Mouse (Mus musculus) E14TG2a.4 (cell line): Measurements from ENCODE around the gene Tacc2.
A peak's percentile ranks its signal among the peaks of the same experiment; 100 is the strongest.

Experiments used
- H3K27me3 ChIP-seq: 2 replicates; pipeline ENCODE4 v1.6.1; 2014; ENCODE audit warnings: low read length, control low read depth; ENCODE audit not compliant: insufficient read depth
- H3K36me3 ChIP-seq: 2 replicates; pipeline ENCODE4 v1.6.1; 2014; ENCODE audit warnings: low read length, control low read depth; ENCODE audit not compliant: insufficient read depth
- H3K4me1 ChIP-seq: replicated peaks from 2 replicates; pipeline ENCODE4 v1.6.1; 2014; ENCODE audit warnings: low read depth, low read length, control low read depth
- H3K4me3 ChIP-seq: replicated peaks from 2 replicates; pipeline ENCODE4 v1.5.1; 2014; ENCODE audit warnings: mild to moderate bottlenecking, low read length
- H3K9me3 ChIP-seq: 2 replicates; pipeline ENCODE4 v1.6.1; 2014; ENCODE audit warnings: low read length, control low read depth
- CTCF ChIP-seq: conservative IDR thresholded peaks from 2 replicates; pipeline ENCODE4 v1.5.1; 2014; ENCODE audit warnings: low read length
- NANOG ChIP-seq: IDR thresholded peaks from 2 replicates; pipeline ENCODE4 v1.6.1; 2014; ENCODE audit warnings: borderline replicate concordance, low read length, mixed read lengths
- POU5F1 ChIP-seq: IDR thresholded peaks from 2 replicates; pipeline ENCODE4 v1.6.1; 2014; ENCODE audit warnings: low read length, borderline replicate concordance

Gene Tacc2

DNA sequence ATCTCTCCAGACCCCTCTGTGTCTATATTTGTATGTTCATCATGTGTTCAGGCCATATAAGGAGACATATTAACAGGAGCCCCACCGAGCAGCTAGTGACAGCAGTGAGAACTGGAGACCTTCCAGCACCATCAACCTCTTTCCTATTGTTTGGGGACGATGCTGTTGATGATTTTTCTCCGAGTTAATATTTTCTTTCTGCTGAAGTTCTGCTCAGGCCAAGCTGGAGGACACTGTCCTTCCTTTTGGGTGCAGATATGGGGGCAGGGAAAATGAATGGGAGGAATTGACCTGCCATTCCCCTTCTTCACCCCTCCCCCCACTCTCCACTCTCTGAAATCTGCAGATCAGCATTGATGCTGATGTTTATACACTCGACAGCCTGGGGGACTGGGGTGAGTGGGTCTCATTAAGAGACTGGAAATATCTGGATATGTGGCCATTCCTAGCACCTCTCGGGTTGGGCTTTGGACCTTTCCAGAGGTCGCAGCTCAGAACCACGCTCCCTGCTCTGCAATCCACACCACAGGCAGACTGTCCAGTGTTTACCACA, 91.6 kb downstream of the Tacc2 start:
- Histone ChIP-seq H3K9me3 (peaks cover 13% of the 10 kb centered on the region; the same call in 1 of the 2 replicates), H3K27me3 (no peaks in the 10 kb centered on the region), H3K36me3 (peaks cover 60% of the 10 kb centered on the region), H3K4me3 (no peak overlapping the region), H3K4me1 (peaks cover 57% of the 10 kb centered on the region)
- TF ChIP-seq CTCF (no peak), NANOG (no peak), POU5F1 (no peak)

DNA sequence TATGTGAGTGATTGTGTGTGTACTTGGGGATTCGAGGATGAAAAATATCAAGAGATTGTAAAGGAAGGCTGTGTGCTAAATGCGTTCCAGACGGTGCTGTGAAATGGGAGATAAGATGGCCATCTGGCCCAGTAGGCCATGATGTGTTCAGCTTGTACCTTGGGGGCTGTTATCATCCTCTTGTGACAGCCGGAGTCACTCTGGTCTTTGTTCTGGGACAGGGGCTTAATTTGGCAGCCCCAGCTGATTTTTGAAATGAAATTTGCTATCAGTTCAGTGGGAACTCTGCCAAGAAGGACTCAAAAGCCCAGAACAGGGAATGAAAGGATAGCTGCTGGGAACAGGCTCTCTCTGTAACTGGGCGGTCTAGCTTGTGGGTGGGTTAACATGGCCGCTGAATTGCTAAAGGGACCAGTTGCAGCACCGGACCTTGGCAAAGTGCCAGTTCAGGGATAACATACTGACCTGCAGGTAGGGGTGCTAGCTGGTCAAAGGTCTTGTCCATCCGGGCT, 92.2 kb downstream of the Tacc2 start:
- Histone ChIP-seq H3K4me3 (no peak overlapping the region), H3K4me1 (peaks cover 57% of the 10 kb centered on the region), H3K9me3 (peaks cover 11% of the 10 kb centered on the region; the same call in 1 of the 2 replicates), H3K27me3 (no peaks in the 10 kb centered on the region), H3K36me3 (peaks cover 53% of the 10 kb centered on the region)
- TF ChIP-seq CTCF: no peak
- TF ChIP-seq NANOG: no peak
- TF ChIP-seq POU5F1: no peak

DNA sequence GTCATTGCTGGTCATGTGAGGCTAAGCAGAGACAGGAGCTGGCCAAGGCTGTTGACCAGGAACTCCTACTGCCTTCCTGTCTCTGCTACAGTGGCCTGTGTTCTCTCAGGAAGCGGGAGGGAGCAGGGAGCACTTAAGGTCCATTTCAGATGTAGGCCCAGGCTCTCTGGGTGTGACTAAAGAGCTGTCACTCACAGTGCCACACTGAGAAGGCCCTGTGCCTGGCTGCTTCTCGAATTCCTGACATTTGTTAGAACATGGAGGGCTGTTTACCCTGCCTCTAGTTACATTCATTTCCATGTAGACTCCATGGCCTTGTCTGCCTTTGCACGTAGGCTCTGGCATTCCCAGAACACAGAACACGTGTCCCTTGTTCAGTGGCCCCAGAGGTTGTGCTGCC, 93.1 kb downstream of the Tacc2 start:
- no peaks in the 10 kb centered on the region for H3K27me3 ChIP-seq
- H3K4me1 ChIP-seq: peaks cover 61% of the 10 kb centered on the region
- no peak for TF ChIP-seq NANOG
- TF ChIP-seq CTCF: no peak
- no peak for TF ChIP-seq POU5F1
- H3K9me3 ChIP-seq: peaks cover 3% of the 10 kb centered on the region; the same call in 1 of the 2 replicates
- no peak overlapping the region for H3K4me3 ChIP-seq
- H3K36me3 ChIP-seq: peaks cover 55% of the 10 kb centered on the region

DNA sequence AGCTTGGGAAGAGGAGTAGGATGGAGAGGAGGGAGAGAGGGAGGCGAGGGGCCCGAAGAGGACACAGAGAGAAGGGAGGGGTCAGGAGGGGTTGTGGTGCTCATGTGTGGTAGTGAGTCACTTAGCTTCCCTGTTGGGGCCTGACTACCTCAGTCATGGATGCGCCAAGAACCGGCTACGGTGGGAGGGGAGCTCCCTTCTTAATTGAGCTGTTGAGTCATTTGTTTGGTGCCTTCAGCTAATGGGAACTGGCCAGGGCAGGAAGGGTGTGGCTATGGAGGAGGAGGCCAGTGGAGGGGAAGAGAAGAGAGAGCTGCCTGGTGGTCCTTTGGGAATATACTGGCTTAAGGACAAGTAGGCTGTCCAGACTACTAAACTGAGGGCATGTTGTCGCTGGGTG, 94.1 kb downstream of the Tacc2 start:
- Histone ChIP-seq H3K27me3 (no peaks in the 10 kb centered on the region), H3K4me3 (no peak overlapping the region; the same call in 1 of the 2 replicates), H3K36me3 (peaks cover 59% of the 10 kb centered on the region), H3K9me3 (no peaks in the 10 kb centered on the region), H3K4me1 (peaks cover 61% of the 10 kb centered on the region)
- no peak for TF ChIP-seq POU5F1
- TF ChIP-seq NANOG: no peak
- TF ChIP-seq CTCF: no peak

DNA sequence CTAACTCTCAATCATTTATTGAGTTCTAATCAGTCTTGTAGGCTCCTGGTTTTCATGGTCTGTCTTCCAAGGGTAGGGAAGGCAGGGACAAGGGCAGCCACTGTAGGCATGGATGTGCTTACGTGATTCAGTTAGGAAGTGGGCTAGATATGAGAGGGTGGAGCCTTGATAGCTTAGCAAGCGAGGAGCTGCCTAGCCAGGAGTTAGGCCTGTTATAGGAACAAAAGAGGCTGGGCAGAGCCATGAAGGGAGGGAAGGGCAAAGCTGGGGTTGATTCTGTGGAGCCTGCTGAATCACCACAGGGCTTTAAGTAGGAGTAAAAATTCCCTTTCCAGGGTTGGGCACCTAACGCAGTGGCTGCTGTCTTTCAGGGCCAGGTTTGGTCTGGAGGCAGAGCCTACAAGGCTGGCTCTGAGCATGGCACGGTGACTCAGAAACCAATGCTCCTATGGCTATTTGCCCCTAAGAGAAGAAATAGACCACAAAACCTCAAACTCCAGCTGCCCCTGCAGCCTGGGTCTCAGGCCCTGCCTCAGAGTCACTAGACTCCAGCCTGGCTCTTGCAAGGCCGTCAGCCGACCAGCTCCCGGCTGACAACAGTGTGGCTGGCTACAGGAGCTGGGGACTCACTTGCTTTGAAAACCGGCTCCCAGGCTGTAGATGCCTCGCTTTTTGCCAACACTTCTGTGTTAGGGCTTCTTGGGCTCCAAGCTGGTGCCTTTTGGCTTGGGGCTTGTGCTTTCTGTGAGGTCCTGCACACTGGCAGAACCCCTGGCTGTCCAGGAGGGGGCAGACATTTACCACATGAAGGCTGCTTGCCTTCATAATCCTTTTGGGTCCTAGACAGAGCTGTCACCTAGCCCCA, 96.2 kb downstream of the Tacc2 start:
- Histone ChIP-seq H3K27me3 (no peaks in the 10 kb centered on the region), H3K9me3 (no peaks in the 10 kb centered on the region), H3K4me1 (peaks cover 73% of the 10 kb centered on the region), H3K36me3 (peaks cover 69% of the 10 kb centered on the region), H3K4me3 (no peak overlapping the region)
- TF ChIP-seq NANOG (no peak), POU5F1 (no peak), CTCF (peak; percentile 64)

DNA sequence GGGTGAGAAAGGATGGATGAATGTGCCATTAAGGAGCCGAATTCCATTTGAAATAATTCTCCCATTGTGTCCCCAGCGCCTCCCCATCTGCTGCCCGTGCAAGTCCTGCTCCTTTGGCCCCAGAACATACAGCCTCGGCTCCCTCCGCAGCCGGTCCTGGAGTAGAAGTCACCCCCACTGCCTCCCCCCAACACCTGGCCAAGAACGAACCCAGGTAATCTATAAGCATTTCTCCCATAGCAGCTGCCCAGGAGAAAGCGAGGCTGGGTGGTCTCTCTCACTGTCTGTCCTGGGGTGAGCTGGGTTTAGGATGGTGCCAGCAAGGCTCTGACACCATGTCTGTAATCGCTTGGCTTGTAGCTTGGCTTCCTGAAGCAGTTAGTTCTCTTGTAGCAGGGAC, 97.3 kb downstream of the Tacc2 start:
- H3K4me3 ChIP-seq: no peak overlapping the region
- no peaks in the 10 kb centered on the region for H3K27me3 ChIP-seq
- TF ChIP-seq POU5F1 (no peak), CTCF (no peak), NANOG (no peak)

DNA sequence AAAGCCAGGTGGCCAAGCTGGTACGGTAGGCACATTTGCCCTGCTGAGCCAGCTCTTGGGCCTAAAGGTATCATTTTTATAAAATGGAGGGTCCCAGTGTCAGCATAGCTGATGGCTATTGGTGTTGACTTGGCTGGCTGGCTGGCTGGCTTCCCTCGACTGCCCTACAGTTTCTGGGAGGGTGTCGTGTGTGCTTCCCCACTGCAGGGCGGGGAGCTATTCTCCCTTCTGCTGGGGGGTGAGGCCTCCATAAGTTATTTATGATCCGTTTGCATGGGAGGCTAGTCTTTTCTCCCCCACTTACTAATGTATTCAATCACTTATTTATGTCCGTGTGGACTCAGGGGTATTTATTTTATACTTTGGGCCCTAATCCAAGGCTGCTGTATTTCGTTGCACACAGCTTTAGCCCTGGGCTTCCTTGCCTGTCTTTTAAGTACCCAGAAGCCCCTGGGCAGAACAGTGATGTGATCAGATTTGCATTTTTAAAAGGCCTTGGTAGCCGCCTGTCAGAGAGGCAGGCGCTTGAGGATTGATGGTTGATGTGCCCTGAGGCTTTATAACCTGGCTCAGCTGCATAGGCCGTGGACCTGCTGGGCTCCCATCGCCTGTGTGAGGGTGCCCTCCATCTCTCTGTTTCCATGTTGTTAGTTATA, 99.8 kb downstream of the Tacc2 start:
- TF ChIP-seq POU5F1 (no peak), CTCF (no peak), NANOG (no peak)
- peaks cover 70% of the 10 kb centered on the region for H3K36me3 ChIP-seq

More for the DNA sequence above, 97.3 kb downstream of the Tacc2 start:
- Histone ChIP-seq H3K9me3 (no peaks in the 10 kb centered on the region), H3K36me3 (peaks cover 72% of the 10 kb centered on the region), H3K4me1 (peaks cover 62% of the 10 kb centered on the region)

DNA sequence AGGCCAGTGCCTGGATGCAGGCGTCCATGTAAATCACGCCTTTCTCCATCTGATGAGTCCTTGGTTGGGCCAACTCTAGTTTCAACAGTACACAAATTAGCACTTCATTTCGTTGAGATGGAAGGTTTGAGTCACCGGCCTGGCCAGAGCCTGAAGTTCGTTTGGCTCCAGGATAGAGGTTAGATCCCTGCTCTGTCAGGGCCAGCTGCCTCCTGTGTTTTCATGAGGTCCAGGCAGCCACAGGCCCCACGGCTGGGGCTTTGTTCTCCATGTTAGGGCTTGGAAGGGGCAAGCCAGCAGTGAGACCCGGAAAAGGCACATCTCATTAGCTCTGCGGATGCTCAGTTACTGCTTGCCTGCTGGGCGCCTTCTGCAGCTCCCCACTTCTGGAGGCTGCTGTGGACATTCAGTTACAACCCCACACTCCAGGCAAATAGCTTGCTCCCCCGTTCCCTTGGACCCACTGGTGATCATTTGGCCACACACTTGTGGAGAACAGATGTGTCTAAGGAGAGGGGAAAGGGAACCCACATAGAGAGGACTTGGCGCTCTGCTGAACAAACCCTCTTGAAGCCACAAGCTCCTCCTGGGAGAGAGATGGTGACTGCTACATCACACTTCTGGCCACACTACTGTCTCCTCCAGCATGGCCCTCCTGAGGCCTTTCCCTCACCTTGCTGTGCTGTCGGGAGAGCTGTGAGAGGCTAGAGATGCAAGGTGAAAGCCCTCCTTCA, 100.5 kb downstream of the Tacc2 start:
- Histone ChIP-seq H3K27me3 (no peaks in the 10 kb centered on the region), H3K9me3 (no peaks in the 10 kb centered on the region), H3K4me1 (peaks cover 44% of the 10 kb centered on the region), H3K36me3 (peaks cover 67% of the 10 kb centered on the region), H3K4me3 (no peak overlapping the region)
- TF ChIP-seq CTCF (no peak), NANOG (no peak), POU5F1 (no peak)

More for the DNA sequence above, 99.8 kb downstream of the Tacc2 start:
- Histone ChIP-seq H3K4me3 (no peak overlapping the region), H3K4me1 (peaks cover 48% of the 10 kb centered on the region), H3K9me3 (no peaks in the 10 kb centered on the region), H3K27me3 (no peaks in the 10 kb centered on the region)
